In the genomic region with DNA sequence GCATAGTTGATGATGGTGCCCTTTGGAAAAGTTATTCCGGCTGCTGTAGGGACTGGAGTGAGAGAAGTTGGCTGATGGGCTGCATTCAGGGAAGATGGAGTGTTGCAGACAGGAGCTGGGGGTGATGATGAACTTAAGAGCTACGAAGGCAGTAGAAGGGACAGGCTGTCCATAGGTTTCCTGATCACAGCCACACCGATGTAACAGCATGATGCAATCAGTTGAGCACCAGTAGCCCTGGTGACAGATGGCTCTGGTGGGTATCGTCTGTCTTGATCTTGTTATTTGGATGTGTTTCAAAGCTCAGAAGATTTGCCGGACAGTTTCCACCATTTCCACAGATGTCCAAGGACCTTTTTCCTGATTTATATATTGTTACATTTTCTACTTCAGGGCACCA, we compare ENCODE assay signal across 21 mouse cellular contexts. TPM values are rescaled to one million over a fixed set of nuclear protein-coding genes. Genes with fewer than 3 reads are reported as not detected.
DNase-seq lines count a peak whose midpoint lies in the region; ATAC-seq and TF ChIP-seq lines count a peak whose summit lies in the region.
"Had no signal": no experiment of that assay in that cellular context is flagged by ENCODE, and none has a peak within 500 bp of the region (broad histone marks: within the 10 kb centered on the region; RNA-seq: fewer than 3 reads in every experiment).

No protein-coding gene starts in this region.

- H3ac ChIP-seq in myocyte (ENCODE audit: control insufficient read depth, insufficient read length): no peak overlapping the region

- no peaks in the 10 kb centered on the region for H3K9me3 ChIP-seq in liver, embryonic 11.5 days (ENCODE audit: control insufficient read depth, low read length)
- H3K9me3 ChIP-seq: forebrain, embryonic 12.5 days; intestine, embryonic 15.5 days had no signal

- TF ChIP-seq POLR2A in myocyte (IDR thresholded peaks at IDR 0.05; ENCODE audit: insufficient read length, low read depth): no peak

- no peak overlapping the region for H3K4me3 ChIP-seq in liver, embryonic 11.5 days (ENCODE audit: low read depth, low read length)
- no peak overlapping the region for H3K4me3 ChIP-seq in myocyte
- H3K4me3 ChIP-seq: forebrain, embryonic 12.5 days; intestine, embryonic 15.5 days; layer of hippocampus, adult 2 months had no signal

- H3K4me1 ChIP-seq in liver, embryonic 11.5 days (replicated peaks; ENCODE audit: control insufficient read depth, insufficient read depth, low read length): peaks cover 9% of the 10 kb centered on the region
- H3K4me1 ChIP-seq: forebrain, embryonic 12.5 days; intestine, embryonic 15.5 days had no signal

- DNase-seq in cerebellum, adult 11-12 months: peak; percentile 23
- peak; percentile 20 to 49 for DNase-seq in spleen, postnatal 4 days (ENCODE audit: low spot score in 2 of 2)
- DNase-seq in spleen, adult 18-20 months: no peak
- no peak for DNase-seq in liver, embryonic 11.5 days (ENCODE audit: low spot score)
- DNase-seq in adrenal gland, adult 2 months: no peak
- no peak for DNase-seq in kidney, adult 11 months
- DNase-seq: lung, adult 2 months had no signal

- no peak for ATAC-seq in cerebellum, adult (ENCODE audit: insufficient number of reproducible peaks, low FRiP score, low TSS enrichment)
- ATAC-seq in liver, embryonic 11.5 days (replicated peaks; ENCODE audit: low FRiP score): 0 out of 2 replicates have a peak, but pooled peaks have one; percentile 48
- ATAC-seq: intestine, embryonic 15.5 days had no signal

- no peaks in the 10 kb centered on the region for H3K36me3 ChIP-seq in liver, embryonic 11.5 days (ENCODE audit: control insufficient read depth, insufficient read depth, low read length)
- no peaks in the 10 kb centered on the region for H3K36me3 ChIP-seq in myocyte (ENCODE audit: control insufficient read depth, insufficient read depth)
- H3K36me3 ChIP-seq: forebrain, embryonic 12.5 days; intestine, embryonic 15.5 days had no signal

- H3K27ac ChIP-seq in liver, embryonic 11.5 days (ENCODE audit: low read depth, low read length): peak overlapping the region; percentile 90
- H3K27ac ChIP-seq: forebrain, embryonic 12.5 days; intestine, embryonic 15.5 days; kidney, postnatal 0 days; layer of hippocampus, adult 2 months; stomach, postnatal 0 days had no signal

- H3K27me3 ChIP-seq in liver, embryonic 11.5 days (replicated peaks; ENCODE audit: control insufficient read depth, insufficient read depth, low read length): no peaks in the 10 kb centered on the region
- peaks cover 4% of the 10 kb centered on the region for H3K27me3 ChIP-seq in myocyte (ENCODE audit: control insufficient read depth, insufficient read depth, insufficient read length)
- H3K27me3 ChIP-seq: forebrain, embryonic 12.5 days; intestine, embryonic 15.5 days had no signal

- WGBS in liver, embryonic 11.5 days: 69% methylated on average over 5 of the region's 5 CpGs

- peak overlapping the region; percentile 35; the same call in 1 of the 2 replicates for H3K4me2 ChIP-seq in liver, embryonic 11.5 days
- H3K4me2 ChIP-seq in myocyte (ENCODE audit: low read depth): no peak overlapping the region
- H3K4me2 ChIP-seq: forebrain, embryonic 12.5 days; intestine, embryonic 15.5 days had no signal

- no peaks in the 10 kb centered on the region for H3K79me2 ChIP-seq in myocyte (ENCODE audit: control insufficient read depth, insufficient read depth)

- H3K9ac ChIP-seq in liver, embryonic 11.5 days (ENCODE audit: low read depth, low read length): peak overlapping the region; percentile 15; the same call in 1 of the 2 replicates
- H3K9ac ChIP-seq: forebrain, embryonic 12.5 days; intestine, embryonic 15.5 days had no signal

TF ChIP-seq in myocyte, 11 proteins besides CTCF, POLR2A, EP300 and RAD21:
- TF ChIP-seq MAX (IDR thresholded peaks at IDR 0.05; ENCODE audit: low read depth) (no peak), TCF3 (IDR thresholded peaks at IDR 0.05; ENCODE audit: insufficient read length, low read depth) (no peak), REST (IDR thresholded peaks at IDR 0.05; ENCODE audit: insufficient read depth, insufficient read length) (no peak), MYOG (IDR thresholded peaks at IDR 0.05; ENCODE audit: control insufficient read depth in 1 of 3, insufficient read depth in 1 of 3, insufficient read length in 2 of 3, low read depth in 2 of 3) (peak in 1 of 3 experiments; percentile 12), POLR2AphosphoS2 (IDR thresholded peaks at IDR 0.05; ENCODE audit: insufficient read length, low read depth) (no peak), E2F4 (IDR thresholded peaks at IDR 0.05; ENCODE audit: insufficient read depth) (no peak), SRF (IDR thresholded peaks at IDR 0.05; ENCODE audit: control insufficient read depth, insufficient read length, low read depth) (no peak), MYOD1 (IDR thresholded peaks at IDR 0.05; ENCODE audit: control insufficient read depth in 1 of 3, insufficient read length in 2 of 3, low read depth in 2 of 3) (no peak), TCF12 (IDR thresholded peaks at IDR 0.05; ENCODE audit: insufficient read depth, poor library complexity, severe bottlenecking) (no peak), CEBPB (IDR thresholded peaks at IDR 0.05; ENCODE audit: insufficient read depth, poor library complexity, severe bottlenecking) (peak; percentile 62; the same call in 1 of the 2 replicates), USF1 (IDR thresholded peaks at IDR 0.05; ENCODE audit: low read depth) (no peak)

RNA-seq across cellular contexts. Expression of gene Hpd, which starts 19.5 kb away (rescaled TPM):
- polyA plus RNA-seq in liver, embryonic 11.5 days (2014; fragmentation: Nextera tagmentation; extraction: Ambion mirVana): 2.5 and 3.5 TPM in 2 replicates
- not detected for polyA plus RNA-seq in myocyte (2012; fragmentation: generic; extraction: Trizol)
- total RNA-seq in adrenal gland, adult 2 months (2021): 10 to 100 TPM in 1 of 2 experiments, 1 to 10 TPM in 1; 5.0 to 11.2 TPM
- 1.0 and 2.2 TPM in 2 replicates for polyA plus RNA-seq in adrenal gland, adult 2 months (2012; rRNA removed)
- total RNA-seq: hematopoietic stem cell, adult 5-6 weeks; layer of hippocampus, adult 2 months; left cerebral cortex, postnatal 10 days; monocyte, adult 5-6 weeks had no signal
- polyA plus RNA-seq: brain, embryonic 14.5 days; embryonic facial prominence, embryonic 14.5 days; forebrain, embryonic 12.5 days; heart, embryonic 14.5 days; neural tube, embryonic 14.5 days had no signal

RNA-seq across cellular contexts. Expression of gene Psmd9, which starts 32.8 kb away (rescaled TPM):
- 103 TPM in 2 replicates for polyA plus RNA-seq in liver, embryonic 11.5 days (2014; fragmentation: Nextera tagmentation; extraction: Ambion mirVana)
- polyA plus RNA-seq in myocyte (2012; fragmentation: generic; extraction: Trizol): 30.6 TPM
- 10 to 100 TPM; 20.5 to 29.1 TPM for total RNA-seq in adrenal gland, adult 2 months (2021)
- 17.9 and 22.6 TPM in 2 replicates for polyA plus RNA-seq in adrenal gland, adult 2 months (2012; rRNA removed)

RNA-seq across cellular contexts. Expression of gene Wdr66, which starts 49.9 kb away (rescaled TPM):
- polyA plus RNA-seq in liver, embryonic 11.5 days (2014; fragmentation: Nextera tagmentation; extraction: Ambion mirVana): 0.12 and 0.40 TPM in 2 replicates
- polyA plus RNA-seq in myocyte (2012; fragmentation: generic; extraction: Trizol): 0.38 TPM
- 1 to 10 TPM; 1.0 to 1.2 TPM for total RNA-seq in adrenal gland, adult 2 months (2021)
- polyA plus RNA-seq in adrenal gland, adult 2 months (2012; rRNA removed): 0.56 and 0.79 TPM in 2 replicates
- total RNA-seq: hematopoietic stem cell, adult 5-6 weeks; monocyte, adult 5-6 weeks had no signal

RNA-seq across cellular contexts. Expression of gene Setd1b, which starts 60.0 kb away (rescaled TPM):
- polyA plus RNA-seq in liver, embryonic 11.5 days (2014; fragmentation: Nextera tagmentation; extraction: Ambion mirVana): 7.9 and 9.6 TPM in 2 replicates
- polyA plus RNA-seq in myocyte (2012; fragmentation: generic; extraction: Trizol): 5.4 TPM
- total RNA-seq in adrenal gland, adult 2 months (2021): 10 to 100 TPM; 20.5 to 24.0 TPM
- polyA plus RNA-seq in adrenal gland, adult 2 months (2012; rRNA removed): 17.2 and 22.3 TPM in 2 replicates

Comparison
In these comparisons a context has a peak if more than half of its experiments do, and no peak if none do; other contexts are left out.
1. DNase-seq: peak in cerebellum, adult 11-12 months (single experiment) and spleen, postnatal 4 days (2 of 2); none in spleen, adult 18-20 months (0 of 2), liver, embryonic 11.5 days (single experiment), adrenal gland, adult 2 months (single experiment) and kidney, adult 11 months (single experiment).